Mouse (Mus musculus) B cell, adult 2 months (primary cell): ENCODE data around the gene Ddah1.
"Not testable (repeated sequence)": the region's sequence is repeated elsewhere in the genome, so short reads cannot be mapped to it uniquely, and the experiment has no call there.

Experiments used
- DNase-seq, 2 experiments: peaks; one replicate each; pipeline ENCODE4 v3.0.0; 2022

The Ddah1 gene

DNA sequence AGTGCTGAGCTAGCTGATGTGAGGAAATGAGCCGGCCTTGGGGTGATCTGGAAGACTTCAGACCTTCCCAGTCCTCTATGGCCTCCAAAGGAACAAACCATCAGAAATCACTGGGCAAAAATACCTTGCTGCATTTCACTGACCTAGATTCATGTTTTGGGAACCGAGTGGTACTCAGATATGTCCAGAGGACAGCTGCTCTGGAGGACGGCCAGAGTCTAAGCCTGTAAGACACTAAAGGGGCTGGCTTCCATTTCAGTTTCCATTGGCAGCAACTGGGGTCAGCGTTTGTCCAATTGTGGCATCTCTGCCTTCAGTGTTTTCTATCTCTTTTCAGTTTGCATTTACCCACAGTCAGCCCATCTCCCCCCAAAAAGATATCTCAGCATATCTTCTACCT is 115.7 kb downstream of the Ddah1 start:
- DNase-seq, result no peak

DNA sequence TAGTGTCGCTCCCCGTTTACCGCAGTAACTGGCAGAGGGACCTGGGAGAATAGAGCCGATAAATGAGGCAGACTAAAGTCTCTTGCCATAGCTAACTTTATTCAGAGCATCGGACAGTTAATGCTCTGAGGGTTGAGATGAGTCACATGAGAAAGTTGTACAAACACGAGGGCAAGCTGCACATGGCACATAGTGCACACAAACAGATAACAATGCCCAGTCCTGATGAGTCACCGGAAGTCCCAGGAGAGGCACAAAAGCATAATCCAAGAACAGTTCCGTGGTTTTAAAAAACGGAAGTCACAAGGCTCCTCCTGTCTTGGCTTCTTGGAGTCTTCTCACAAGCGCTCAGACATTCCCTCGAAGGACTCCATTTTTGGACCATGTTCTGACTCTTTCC is 117.6 kb downstream of the Ddah1 start:
- DNase-seq, result no peak

DNA sequence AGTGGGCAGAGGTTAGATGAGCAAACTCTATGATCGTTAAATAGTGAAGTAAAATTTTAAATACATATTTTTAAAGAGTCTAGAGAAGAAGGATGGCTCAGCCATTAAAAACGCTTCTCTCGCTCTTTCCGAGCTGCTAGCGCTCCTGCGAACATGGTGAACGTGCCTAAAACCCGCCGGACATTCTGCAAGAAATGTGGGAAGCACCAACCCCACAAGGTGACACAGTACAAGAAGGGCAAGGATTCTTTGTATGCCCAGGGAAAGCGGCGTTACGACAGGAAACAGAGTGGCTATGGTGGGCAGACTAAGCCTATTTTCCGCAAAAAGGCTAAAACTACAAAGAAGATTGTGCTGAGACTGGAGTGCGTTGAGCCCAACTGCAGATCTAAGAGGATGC is 120.4 kb downstream of the Ddah1 start:
- DNase-seq, result not testable (repeated sequence)

DNA sequence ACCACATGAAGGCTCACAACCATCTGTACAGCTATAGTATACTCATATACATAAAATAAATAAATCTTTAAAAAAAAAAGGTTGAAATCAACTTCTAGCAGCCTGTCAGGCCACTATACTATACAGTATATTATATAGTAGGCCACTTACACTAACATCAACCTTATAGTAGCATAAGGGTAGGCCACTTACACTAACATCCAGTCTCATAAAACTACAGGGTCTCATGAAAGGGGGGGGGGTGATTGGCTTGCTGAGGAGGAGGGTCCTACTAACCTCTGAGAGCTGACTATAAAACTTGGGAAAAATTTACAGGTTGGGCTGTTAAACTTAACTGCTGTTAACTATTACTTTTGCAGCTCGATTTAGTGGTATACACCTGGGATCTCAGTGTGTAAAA is 121.9 kb downstream of the Ddah1 start:
- DNase-seq, result no peak

DNA sequence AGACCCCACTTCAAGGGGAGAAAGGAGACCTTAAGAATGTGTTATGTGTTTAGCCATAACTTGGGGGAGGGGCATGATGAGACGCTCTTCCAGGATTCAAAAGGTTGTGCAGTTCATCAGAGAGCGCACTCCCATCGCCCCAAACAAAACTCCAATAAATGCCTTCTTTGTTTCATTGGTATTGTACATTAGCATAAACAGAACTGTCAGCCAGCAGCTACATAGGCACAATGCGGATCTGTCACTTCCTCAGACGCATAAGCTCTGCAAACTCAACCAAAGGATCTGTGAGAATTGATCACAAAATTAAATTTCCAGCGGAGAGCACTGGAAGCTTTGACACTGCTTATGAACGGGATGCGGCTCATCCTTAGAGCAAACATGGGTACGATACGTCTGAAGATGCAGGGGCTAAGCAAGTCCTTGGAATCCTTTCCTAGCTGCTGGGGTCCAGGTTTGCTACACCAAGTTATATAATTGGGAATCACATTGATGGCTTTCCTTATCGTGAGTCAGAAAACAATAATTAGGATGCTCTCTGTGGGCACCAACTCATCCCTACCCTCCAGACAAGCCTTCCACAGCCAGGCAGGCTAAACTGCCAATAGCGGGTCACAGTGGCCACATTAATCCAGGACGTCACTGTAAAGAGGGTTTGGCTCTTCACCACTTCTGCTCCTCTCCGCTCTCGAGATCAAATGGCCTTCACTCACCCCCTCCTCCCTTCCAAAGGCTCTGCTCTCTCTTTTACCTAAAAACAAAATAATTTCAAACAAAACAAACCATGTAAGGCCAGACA is 123.8 kb downstream of the Ddah1 start:
- DNase-seq, result no peak

DNA sequence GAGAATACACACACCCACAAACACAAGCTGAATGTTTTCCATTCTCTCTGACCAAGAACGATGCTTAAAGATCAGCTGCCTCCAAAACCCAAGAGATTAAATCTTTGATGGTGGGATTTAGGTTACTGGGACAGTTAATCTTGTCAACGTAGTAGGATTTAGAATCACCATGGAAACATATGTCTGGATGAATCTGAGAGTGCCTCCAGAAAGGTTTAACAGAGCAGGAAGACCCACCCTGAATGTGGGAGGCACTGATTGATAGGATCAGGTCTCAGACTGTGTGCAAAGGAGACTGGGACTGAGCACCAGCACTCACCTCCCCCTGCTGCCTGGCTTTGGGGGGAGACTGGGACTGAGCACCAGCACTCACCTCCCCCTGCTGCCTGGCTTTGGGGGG is 124.8 kb downstream of the Ddah1 start:
- DNase-seq, result no peak

DNA sequence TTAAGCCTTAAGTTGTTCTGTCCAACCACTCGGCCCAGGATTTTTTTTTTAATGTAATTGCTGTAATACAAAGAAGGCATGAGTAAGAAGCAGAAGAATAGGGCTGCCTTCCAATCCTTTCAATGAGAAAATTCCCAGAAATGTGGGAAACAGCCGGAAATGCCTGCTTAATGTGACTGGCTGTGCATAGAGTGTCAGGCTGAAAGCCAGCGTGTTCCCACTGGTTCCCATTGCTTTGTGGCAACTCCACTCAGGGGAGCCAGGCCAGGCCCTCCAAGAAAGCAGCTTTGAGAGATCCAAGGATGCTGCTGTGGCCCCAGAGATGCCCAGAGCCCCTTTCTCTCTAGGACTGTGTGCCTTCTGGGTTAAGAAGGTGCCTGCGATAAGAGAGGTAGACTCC is 126.9 kb downstream of the Ddah1 start:
- DNase-seq, result no peak

DNA sequence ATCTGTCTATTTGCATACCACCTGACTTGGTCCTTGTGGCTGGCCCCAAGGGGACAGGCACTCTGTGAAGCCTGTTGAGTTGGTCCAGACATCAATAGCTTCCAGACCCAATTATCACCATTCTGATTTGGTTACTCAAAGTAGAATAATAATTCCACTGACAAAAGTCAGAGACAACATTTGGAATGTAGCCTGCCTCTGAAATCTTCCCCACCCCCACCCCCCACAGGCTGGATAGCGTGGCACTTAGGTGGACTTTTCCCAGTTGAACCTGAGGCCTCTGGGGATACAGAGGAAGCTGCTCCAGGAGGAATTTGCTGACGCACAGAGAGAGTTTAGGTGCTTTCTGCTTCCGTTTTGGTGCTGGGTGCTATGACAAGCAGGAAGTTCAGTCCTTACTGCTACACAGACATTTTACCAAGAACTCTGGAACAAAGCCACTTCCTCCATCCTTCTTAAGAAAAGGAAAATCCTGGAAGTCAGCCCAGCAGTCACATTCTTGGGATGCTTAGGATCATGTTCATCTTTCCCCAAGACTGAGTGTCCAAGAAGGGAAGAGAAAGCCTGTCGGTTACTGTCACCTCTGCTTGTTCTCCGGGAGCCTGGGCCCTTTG is 127.5 kb downstream of the Ddah1 start:
- DNase-seq, result no peak

DNA sequence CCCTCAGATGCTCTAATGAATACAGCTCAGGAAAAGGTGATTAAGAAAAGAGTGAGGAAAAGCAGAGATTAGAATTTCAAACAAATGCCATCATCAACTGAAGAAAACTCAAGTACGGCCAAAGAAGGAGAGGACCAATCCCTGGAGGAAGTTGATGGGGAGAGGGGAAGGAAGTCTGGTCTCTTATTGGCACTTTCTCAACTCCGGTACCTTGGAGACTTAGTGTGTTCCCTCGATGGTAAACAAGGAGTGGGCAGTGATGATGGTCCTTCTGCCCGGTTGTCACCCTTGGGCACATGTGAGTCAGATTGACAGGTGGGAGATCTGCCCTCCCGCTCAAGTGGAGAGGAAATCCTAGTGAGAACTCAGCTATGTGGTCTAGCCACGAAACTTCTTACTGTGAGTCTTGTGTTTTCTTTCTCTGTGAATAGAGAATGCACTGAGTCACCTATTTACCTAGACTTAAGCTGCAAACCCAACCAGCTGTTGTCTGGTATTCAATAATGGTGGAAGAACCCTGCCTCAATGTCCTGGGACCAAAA is 129.0 kb downstream of the Ddah1 start:
- no peak for DNase-seq

DNA sequence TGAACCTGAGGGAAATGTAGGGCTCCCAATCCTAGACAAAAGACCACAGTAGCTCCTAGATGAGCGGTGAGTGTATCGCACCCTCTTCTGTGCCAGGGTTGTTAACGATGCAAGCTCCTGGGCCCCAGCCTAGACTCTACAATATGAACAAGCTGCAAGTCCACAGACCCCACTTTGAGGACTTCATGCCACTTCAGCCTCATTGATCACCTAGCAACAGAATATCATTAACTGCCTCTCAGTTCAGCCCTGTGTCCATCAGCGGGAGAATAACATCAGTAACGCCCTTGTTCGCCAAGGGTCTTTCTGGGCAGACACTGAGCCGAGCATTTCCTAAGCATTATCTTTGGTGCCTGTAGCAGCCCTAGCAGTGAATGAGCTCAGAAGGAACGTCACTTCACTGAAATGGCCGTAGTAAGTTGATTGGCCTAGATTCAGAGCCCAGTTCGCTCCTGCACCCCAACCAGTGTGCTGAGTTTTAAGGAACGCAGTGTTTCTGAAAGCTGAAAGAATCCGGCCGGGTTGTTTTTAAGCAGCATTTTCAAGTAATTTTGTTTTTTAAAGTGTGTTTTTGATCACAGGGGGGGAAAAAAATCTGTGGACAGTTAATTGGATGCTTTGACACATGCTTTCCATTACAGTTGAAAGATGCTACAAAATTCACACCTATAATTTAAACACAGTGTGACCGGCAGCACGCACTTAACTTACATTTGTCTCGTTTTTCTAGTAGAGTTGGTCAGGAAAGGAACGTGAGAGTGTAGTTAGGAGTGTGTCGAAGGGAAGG is 132.1 kb downstream of the Ddah1 start:
- no peak for DNase-seq

DNA sequence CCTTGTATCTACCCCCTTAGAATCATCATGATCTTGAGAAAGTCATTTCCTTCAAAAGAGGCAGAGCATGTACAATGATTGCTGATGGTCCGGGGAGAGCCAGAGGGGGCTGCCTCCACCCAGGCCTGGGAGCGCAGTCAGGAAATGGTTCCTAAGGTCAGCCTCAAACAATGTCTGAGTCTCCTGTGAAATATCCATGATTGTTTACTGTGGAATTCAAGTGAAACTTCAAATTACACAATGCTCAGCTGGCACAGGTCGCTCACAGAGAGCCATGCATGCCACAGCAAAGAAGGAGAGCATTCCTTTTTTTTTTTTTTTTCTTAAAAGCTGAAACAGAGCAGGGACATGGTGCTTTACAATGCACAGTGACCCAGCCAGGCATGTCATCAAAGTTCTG is 134.0 kb downstream of the Ddah1 start:
- no peak for DNase-seq

DNA sequence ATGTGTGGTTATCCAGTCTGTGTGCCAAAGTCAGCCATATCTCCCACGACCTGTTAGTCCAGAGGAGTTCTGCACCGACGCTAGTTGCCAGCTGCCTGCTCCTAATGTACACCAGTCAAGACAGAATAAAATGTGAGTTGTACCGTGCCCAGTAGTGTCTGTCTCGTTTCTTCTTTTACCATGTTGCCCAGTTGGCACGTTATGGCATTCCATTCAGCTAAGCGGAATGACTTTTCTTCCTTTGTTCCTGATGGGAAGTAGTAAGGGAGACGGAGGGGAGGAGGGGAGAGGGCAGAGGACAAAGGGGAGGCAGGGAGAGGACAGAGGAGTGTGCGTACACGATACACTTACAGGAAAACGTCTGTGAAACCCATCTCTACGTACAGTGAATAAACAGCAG is 135.7 kb downstream of the Ddah1 start:
- DNase-seq, result no peak

DNA sequence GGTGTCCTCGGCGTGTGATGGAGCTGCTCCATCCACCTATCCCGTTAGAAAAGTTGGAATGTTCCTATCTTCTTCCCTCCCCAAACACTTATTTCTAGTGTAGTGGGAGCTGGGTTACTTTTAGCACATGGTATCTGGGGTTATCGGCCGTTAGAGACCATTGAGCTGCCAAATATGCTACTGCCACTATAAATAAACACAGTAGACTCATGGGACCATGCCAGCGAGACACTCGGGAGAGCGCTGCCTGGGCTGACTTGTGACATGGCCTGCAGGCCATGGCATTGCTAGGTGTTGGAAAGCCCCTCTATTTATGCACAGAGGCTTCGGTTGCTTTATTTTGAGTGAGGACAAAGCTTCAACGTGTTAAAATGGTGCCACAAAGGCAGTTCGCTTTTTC is 139.3 kb downstream of the Ddah1 start:
- DNase-seq, result no peak

DNA sequence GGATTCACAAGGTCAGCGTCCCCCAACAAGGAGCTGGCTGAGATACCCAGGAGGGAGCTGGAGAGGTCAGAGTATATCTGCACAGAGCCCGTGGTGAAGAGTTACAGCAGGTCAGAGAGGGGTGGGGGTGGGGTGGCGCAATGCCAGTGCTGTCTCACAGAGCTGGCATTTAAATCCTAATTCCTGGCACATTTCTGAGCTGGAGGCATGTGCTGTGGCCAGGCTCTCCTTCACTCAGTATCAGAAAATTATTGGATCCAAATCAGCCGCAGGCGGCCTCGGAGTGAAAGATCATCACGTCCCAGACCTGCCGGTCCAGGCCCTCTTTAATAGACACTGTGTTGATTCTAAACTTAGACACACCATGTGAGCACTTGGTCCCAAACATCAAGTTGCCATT is 141.4 kb downstream of the Ddah1 start:
- DNase-seq, result no peak

DNA sequence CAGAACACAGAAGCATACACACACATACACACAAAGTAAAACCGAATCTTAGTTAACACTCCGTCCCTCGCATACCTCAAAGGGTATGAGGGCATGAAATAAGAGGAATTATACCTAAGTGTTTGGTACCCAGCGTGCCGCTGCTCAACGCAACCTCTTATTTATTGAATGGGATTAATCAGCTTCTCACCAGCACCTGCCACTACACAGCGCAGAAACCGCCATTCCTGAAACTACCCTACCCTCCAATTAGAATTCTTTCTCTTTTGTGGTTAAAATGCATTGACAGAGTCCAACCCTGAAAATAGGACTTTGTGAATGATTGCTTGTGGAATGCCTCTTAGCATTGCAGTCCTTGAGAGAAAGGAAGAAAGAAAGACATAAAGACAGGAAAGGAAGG is 145.1 kb downstream of the Ddah1 start:
- DNase-seq, result no peak

DNA sequence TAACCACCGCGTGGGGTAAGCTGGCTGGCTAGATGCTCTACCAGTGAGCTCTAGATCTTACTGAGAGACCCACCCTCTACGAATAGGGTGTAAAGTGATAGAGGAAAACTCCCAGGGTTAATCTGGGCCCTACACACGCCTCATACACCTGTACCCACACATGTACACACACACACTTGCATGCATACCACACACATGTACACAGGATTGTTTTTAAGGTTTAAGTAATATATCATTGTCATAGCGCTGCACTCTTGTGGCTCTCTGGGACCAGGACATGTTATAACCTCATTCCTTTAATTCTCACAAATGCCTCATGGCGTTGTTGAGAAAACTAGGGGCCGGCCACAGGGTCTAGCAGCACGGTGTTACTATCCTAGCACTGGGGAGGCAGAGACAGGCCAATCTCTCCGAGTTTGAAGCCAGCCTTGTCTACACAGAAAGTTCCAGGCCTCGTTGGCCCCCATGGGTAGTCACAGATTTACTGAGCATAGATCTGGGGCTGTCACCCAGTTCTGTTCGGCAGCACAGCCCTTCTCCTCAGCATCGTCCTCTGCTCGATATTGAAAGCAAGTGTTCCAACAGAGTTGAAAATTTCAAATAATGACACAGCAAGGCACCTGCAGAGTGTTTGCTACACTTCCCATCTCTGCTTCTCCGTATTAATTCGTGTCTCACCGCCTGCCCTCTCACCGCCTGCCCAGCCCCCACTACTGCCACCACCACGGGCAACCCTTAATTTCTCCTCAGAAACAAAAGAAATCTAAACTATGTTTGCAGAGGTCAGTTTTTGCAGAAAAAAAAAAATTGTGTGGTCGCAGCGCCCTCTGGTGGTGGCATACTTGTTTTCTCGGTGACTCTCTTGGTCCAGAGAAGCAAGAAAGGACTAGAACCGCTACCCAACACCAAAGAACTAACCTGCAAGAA is 146.6 kb downstream of the Ddah1 start:
- DNase-seq, result peak; percentile 66 to 72

DNA sequence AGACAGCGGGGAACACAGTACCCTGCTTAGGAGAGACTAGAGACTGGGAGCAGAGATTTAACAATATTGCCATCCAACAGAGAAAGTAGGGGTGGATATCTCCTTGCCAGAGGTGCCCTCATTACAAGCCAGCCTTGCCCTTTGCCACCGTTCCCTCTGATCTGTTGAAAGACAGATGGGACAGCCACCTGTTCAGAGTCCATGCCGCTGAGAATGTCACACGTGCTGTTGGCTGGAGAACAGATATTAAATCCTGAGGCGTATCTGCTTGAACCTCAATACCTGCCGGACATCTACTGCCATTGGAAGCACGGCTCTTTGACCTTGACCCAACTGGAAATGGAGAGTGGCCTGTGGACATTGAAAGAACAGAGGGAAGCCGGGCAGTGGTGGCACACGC is 148.1 kb downstream of the Ddah1 start:
- DNase-seq, result no peak

DNA sequence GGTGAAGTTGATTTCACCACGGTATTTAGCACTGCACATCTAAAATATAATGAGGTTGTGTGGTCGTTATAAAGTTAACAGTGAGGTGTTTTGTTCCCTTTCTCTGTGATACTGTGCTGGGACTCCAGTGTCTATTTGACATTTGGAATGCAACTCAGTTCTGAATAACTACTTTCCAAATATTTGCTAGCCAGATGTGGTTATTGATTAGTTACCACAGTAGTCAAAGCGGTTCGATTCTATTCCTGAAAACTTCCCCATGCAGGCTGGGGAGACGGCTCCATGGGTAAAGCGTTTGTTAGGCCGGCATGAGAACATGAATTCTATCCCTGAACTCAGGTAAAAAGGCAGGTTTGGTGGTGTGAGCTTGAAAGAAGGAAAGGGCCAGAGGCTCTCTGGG is 154.0 kb downstream of the Ddah1 start:
- DNase-seq, result no peak

DNA sequence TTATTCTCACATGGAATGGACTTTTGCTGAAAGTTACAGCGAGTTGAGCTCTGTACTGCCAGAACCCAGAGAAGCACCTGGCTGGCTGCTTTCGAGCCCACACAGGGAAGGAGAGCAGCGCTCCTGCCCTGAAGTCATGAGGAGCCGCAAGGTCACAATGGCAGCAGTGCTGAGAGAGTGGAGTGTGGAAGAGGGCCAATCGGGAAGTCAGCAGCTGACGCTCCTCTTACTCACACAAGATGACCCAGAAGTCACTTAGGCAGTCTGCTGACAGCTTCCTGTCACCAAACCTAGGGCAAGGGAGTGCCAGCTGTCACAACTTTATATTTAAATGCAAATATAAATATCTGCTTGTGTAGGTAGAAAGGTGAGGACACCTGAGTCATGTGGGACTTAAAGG is 154.8 kb downstream of the Ddah1 start:
- no peak for DNase-seq

DNA sequence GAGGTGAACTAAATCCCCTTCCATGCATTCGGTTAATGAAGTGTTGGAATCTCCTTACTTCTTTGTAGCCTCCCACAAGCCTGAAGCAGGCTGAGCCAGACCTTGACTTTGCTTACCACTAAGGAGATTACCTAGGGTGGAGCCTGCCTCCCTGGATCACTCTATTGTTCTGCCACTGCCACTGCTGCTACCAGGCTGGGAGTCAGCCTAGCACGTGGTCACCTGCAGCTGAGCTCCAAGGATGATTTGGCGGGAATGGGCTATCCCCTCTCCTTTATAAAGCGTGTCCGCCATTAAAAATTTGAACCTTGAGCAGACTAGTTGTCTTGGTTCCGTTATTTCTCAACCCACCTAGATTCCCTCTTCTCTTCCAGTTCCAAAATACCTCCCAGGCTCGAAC is 155.5 kb downstream of the Ddah1 start:
- DNase-seq, result not testable (repeated sequence)

DNA sequence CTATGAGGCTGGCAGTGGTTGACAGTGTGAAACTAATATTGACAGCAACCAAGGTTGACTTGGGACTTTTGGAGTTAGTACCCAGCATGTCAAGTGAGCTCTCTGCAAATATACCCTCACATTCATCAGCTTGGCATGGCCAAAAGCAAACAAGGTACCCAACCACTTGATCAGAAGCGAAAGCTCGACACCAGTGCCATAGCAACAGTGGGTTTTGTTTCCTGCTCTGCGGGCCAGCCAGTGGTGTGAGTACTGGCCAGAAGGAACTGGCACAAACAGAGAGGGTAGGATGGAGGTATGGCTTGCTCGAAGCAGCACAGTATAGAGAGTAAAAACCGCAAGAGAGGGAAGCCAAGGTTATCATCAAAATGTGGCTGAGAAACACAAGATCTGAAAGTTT is 157.9 kb downstream of the Ddah1 start:
- no peak for DNase-seq

DNA sequence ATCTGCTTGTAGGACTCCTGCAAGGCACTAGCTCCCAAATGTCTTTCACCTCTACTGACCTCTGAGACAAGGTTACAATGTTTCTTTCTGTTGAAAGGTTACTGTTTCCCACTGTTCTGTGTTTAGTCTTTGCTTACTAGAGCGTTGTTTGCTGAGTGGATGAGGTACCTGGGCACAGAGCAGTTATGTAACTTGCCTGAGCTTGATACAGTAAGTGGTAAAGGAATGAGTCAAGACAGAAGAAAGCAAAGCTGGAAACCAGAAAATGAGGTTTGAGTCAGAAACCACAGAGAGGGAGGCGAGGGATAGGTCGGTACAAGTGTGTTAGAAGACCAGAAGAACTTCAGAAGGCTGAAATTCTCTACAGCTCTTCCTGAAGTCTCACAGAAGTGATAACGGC is 158.4 kb downstream of the Ddah1 start:
- DNase-seq, result no peak
